Mouse (Mus musculus) ES-E14 (cell line): Measurements from ENCODE around the gene Actr1a.

ENCODE experiments used
- CHD2 ChIP-seq: IDR thresholded peaks from 2 replicates; pipeline ENCODE4 v1.6.1; 2014; ENCODE audit warnings: mild to moderate bottlenecking, low read depth, low read length, inconsistent platforms
- MAFK ChIP-seq: IDR thresholded peaks from 2 replicates; pipeline ENCODE4 v1.6.1; 2014; ENCODE audit warnings: mild to moderate bottlenecking, low read depth, low read length, inconsistent platforms; ENCODE audit not compliant: insufficient read depth
- ZC3H11A ChIP-seq: IDR thresholded peaks from 2 replicates; pipeline ENCODE4 v1.6.1; 2012; ENCODE audit warnings: low read depth, mild to moderate bottlenecking, inconsistent platforms, low read length, borderline replicate concordance

DNA sequence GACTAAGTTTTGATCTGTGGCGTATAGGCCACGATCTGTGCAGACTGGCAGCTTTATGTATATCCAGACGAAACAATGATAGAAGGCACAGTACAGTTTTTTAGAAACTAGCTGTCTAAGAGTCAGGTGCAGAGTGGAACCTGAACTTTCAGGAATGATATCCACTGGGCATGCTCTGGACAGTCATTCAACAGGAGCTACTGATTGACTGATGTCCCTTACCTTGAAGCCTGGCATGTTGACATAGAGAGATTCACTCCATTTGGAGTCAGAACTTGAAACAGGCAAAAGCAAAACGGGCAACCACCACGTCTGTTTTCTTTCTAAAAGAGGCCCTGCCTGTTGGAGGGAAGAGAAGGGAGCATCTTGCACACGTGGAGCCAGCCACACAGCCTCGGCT is 5.0 kb upstream of the Actr1a start:
- TF ChIP-seq ZC3H11A (no peak), MAFK (no peak), CHD2 (no peak)
